Mouse (Mus musculus) stomach, adult 2 months (tissue): Measurements from ENCODE around the gene Rsu1. TPM values are rescaled to one million over a fixed set of nuclear protein-coding genes. Genes with fewer than 3 reads are reported as not detected.

Experiments used
- polyA plus RNA-seq: library from polyadenylated mRNA; depleted of rRNA; stranded (reverse); fragments of >200 nt; gene quantifications from 2 replicates; pipeline ENCODE4 v1.2.3, GENCODE M21; 2012; rRNA removed

Gene Rsu1
- polyA plus RNA-seq: 19.8 and 20.8 TPM in 2 replicates

DNA sequence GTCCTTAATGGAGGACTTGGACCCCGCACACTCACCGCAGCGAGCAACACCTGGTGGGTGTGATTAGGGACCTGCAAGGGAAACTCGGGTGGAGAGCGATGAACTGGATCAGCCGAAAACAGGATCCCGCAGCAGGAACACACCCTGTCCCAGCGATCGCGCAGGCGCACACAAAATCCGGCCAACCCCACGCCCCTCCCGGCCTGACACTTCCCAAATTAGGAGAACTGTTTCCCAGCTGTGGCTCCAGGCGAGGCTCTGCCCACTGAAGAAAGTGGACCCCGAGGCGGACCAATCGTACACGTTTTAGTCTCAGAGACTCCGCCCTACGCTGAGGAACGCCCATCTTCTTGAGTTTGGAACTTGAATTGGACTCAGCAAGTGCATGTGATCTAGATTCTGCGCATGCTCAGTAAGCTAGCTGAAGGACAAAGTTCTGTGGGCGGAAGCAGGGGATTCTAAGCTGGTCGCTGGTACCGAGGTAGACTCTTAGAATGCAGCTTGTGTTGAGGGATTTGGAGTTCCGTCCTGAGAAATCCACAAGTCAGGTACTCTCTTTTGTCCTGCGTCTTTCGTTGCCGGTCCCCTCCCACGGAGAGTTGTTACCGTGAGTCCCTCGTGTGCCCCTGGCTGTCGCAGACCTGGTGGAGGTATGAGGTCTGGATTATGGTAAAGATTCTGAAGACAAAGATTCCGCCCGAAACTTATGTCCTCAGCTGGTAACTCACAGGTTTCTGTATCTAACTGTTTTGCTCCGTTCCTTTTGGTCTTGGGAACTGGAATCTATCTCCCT is at the start of gene Rsu1:
TSS of gene Rsu1 (minus strand) at position 251 of the 793 bp plus-strand sequence.

Other genes starting within 250 kb of the Rsu1 start
- gene Cubn, start 220.4 kb upstream of the Rsu1 start, polyA plus RNA-seq: 0.01 TPM in 2 replicates